Mouse (Mus musculus): Measurements from ENCODE around the gene Gnai1. TPM values are rescaled to one million over a fixed set of nuclear protein-coding genes. Genes with fewer than 3 reads are reported as not detected.

Gene Gnai1
- polyA plus RNA-seq (2012; rRNA removed), result 30.1 and 31.0 TPM in 2 replicates

DNA sequence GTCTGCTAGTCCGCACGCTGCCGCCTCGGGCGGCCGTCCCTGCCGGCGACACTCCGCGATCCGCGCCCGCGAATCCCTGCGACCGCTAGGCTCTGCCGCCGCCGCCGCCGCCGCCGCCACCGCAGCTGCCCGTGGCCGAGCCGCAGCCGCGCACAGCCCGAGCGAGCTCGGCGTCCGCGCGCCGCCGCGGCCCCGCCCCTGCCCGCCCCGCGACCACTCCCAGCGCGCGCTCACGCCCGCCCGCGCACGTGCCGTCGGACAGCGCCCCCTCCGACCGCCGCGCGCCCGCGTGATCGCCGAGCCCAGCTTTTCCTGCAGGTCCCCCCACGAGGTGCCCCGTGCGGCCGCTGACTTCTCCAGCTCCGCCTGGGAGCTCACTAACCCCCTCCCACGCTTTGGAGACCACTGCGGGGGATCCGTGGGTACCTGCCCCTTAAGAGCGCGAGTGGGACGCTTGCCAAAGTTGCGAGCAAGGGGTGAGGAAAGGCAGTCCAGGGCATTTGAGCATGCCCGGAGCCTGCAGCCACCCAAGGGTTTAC lies at the start of gene Gnai1:
Gnai1 (minus strand) TSS at position 75 of the 539 bp plus-strand sequence.

